Mouse (Mus musculus) spleen, postnatal 14 days (tissue): ENCODE measurements around the gene Rad23a.
"Not testable (repeated sequence)": the region's sequence is repeated elsewhere in the genome, so short reads cannot be mapped to it uniquely, and the experiment has no call there.

ENCODE experiments used
- DNase-seq, 2 experiments: peaks; one replicate each; pipeline ENCODE4 v3.0.0; 2021 to 2022; ENCODE audit warnings: low spot score in 2 of 2

The Rad23a gene

DNA sequence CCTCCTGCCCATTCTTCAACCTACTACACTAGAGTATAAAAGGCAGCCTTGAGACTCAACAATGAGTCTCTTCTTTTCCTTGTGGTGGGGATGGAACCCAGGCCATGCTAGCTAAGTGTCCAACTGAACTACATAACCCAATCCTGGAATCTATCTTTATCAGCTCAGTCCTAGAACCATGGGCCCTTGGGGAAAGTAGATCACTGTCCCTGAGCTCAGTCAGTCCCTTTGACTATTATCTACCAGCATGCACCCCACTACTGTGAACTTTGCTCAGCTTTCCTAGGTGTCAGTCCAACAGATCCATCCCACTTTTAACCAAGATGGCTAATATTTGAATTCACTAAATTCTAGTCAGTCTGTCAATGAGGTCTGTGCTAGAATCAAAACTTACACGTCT lies 1.0 kb upstream of the Rad23a start:
- DNase-seq, result no peak

- DNase-seq, result no peak
Measured at GRCm38 (mm10) chr8:84839875-84840247, 604 bp downstream of the Rad23a start.

DNA sequence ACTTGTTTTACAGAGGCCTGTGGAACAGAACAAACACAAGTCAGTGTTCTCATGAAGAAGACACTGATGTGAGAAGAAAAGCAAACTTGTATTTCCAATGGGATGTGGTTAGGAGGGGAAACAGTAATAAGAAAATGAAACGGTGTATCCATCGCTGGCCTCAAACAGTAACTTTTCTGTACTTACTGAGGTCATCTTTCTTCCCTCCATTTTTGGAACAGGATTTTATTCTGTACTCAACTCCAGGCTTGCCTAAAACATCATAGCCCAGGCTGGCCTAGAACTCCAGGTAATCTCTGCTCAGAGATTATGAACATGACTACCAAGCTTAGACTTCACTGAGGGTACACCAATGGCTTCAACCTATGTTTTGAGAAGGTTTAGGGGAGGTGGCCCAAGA lies 1.1 kb downstream of the Rad23a start:
- no peak for DNase-seq

DNA sequence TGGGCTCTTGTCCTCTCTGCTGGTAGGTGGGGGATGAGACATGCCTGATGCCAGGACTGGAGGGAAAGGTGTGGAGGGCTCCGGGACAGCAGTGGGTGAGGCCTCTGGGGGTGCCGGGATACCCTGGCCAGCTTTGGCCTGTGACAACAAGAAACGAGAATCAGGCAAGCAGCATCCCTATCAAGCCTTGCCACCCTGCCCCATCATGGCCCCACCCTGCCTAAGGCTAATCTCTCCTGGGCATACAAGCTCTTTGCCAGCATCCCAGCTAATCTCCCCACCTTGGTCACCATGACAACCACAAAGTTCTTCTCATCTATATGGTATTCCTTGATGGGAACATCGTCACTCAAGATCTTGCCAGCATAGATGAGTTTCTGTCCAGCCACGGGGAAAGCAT lies 2.0 kb downstream of the Rad23a start:
- DNase-seq, result peak; percentile 67 to 68

DNA sequence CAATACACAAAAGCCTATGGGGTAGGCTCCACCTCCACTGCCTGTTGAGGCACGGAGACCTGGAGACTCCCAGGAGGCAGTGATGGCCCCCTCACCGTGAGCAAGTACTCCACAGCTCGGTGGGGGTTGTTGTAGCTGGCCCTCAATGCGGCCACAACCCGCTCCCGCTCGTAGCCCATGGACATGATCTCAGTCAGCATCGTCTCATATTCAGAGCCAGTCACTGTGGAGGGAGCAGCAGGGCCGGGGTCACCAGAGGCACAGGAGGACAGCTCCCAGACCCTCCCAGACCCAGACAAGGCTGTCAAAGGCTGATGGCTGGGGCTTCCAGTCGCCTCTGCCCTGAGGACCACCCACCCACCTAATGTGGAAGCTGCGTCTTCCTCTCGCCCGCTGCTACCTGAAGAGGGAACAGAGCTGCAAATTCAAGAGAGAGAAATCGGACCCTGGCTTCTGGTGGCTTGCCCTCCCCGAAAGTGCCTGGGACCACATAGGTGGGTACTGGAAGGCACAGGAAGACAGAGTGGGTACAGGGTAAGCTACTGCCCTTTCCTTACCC lies 2.5 kb downstream of the Rad23a start:
- DNase-seq, result no peak

GRCm38 (mm10) chr8:84837149-84837911 lies 3.1 kb downstream of the Rad23a start:
- DNase-seq, result no peak

DNA sequence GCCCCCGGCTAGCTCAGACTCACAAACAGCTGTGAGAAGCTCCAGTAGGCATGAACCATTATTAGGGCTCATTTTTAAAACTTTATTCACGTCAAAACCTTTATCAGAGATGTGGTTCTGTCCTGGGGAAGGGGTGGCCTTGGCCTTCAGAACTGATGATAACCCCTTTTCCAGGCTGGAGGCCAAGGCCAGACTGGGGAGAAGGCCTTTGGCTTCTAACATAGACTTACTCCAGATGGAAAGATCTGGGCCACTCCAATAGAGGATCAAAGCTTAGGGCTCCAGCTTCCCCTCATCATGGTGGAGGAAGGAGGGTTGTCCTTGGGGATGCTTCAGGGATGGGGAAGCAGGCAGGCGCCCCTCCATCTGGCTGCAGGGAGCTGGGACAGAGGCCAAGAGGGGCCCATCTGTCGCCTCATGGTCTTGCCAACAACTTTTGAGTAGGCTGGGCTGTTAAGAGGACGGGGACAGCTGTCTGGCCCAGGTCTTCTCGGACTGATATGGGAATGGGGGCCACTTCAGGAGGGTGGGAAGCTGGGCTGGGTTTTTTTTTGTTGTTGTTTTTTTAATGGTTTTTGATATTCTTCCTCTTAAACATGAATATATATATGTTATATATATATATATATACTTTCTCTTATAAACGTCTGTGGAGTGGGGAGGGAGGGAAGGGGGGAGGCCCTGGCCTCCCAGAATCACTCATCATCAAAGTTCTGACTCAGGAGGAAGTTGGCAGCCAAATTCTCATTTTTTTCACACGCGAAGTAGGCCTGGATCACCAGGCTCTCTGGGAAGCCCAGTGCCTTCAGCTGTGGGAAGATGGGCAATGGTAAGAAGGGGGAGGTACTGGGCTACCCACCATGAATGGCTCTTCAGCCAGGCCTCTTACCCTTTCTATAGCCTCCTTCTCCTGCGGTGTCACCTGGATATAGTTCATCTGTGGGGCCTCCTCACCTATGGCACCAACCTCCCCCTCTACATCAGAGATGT lies 5.3 kb downstream of the Rad23a start:
- DNase-seq, result no peak

- no peak for DNase-seq
Measured at GRCm38 (mm10) chr8:84834002-84834865, 6.2 kb downstream of the Rad23a start.

DNA sequence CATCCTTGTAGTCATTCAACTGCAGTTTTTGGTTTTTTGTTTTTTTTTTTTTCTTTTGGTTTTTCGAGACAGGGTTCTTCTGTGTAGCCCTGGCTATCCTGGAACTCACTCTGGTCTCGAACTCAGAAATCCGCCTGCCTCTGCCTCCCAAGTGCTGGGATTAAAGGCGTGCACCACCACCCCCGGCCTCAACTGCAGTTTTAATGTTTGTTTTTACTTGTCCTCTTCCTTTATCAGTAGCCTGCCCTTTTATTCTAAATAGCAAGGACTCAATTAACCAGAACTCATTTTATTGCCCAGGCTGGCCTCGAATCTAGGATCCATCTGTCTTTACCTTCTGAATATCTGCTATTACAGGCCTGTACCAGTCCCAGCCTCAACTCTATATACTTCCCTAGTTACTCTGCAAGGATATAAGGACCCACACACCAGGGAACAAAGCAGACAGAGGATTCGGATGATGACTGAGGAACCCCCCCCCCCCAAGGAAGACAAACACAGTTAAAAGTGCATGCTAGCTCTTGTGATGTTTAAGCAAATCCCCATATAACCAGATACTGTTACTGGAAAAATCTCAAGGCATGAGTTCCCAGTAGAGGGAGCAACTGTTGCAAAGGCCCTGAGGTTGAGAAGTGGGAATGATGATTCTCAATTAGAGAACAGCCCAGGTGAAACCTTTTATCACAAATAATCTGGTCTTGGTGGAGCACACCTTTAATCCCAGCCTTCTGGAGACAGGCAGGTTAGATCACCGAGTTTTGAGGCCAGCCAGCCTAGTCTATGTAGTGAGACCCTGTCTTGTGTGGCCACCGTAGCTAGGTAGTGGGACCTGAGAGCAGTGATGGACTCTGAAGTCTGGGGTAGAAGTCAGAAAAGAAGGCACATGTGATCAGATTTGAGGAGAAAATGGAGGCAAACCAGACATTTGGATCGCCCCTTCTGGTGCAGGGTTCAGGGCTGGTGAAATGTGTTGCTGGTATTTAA lies 7.4 kb downstream of the Rad23a start:
- no peak for DNase-seq

DNA sequence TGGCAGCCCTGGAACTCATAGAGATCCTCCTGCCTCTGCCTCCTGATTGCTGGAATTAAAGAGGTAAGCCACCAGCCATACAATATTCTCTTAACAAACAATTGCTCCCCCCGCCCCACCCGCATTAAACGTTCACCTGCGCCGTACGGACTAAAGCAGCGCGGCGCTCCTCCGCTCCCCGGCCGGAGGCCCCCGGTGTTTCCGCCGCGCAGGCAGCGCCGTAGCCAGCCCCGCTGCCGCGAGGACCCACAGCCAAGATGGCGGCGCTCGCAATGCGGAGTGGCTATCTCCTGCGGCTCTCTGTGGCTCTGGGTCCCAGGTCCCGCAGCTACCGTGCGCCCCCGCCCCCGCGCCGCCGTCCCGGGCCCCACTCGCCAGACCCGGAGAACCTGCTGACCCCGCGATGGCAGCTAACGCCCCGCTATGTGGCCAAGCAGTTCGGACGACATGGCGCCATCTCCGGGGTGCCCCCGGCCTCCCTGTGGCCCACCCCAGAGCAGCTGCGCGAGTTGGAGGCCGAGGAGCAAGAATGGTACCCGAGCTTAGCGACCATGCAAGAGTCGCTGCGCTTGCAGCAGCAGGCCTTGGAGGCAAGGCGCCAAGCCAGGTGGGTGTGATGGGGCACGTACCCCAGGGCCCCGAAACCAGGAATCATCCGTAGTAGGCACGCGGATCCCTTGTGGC lies 8.3 kb downstream of the Rad23a start:
- DNase-seq, result peak; percentile 87 to 90

DNA sequence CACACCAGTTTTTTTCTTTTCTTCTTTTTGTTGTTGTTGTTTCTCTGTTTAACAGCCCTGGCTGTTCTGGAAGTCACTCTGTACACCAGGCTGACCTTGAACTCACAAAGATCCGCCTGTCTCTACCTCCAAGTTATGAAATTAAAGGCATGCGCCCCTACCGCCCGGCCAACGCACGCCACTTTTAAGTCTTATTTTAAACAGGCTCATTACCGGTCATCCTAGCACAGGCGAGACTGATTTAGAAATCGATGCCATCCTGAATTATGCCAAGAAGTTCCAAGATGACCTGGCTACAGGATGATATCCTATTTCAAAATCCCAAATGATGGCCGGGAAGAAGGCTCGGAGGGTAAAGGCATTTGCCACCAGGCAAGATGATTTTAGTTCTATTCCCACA lies 9.0 kb downstream of the Rad23a start, which contains the start of gene Gadd45gip1:
Gene Gadd45gip1 (plus strand): TSS at position 33 of the 400 bp plus-strand sequence.
- peak; percentile 49 to 68 for DNase-seq

DNA sequence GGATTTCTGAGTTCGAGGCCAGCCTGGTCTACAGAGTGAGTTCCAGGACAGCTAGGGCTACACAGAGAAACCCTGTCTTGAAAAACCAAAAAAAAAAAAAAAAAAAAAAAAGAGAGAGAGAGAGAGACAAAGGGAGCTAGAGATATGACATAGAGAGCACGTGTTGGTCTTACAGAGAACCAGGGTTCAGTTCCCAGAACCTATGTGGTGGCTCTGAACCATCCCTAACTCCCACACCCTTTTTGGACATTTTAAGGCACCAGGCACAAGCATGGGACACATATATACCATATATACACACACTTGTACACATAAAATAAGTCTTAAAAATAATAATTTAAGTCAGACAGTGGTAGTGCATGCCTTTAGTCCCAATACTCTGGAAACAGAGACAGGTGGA lies 13.9 kb downstream of the Rad23a start:
- DNase-seq, result not testable (repeated sequence)

DNA sequence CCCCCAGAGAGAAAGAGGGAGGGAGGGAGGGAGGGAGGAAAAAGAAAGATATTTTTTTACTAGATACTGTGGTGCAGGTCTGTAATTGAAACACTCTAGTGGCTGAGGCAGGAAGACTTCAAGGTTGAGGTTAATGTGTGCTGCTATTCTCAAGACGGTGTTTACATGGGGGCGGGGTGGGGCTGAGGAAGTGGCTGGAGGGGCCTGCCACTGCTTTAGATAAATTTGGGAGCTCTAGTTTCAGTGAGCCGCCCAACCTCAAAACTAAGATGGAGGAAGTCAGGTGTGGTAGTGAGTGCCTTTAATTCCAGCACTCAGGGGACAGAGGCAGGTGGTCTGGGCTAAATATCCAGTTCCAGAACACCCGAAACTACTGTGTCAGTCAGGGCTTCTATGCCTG lies 14.8 kb downstream of the Rad23a start:
- no peak for DNase-seq

DNA sequence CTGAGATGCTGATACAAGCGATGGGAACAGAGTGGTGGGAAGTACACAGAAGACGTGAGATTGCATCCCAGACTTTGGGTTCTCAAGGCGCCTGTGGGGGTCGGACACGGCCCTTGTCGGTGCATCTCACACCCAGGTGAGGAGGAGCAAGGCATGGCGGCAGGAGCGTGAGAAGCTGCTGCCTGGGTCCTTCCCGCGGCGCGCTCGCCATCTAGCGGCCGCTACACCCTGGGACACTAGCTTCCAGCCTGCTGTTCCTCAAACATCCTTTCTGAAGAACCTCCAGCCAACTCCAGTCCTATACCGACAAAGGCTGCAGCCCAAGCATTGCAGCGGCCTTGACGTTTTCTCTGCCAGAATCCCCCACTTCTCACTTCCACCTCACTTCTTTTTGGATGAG lies 16.8 kb downstream of the Rad23a start:
- peak in 1 of 2 experiments; percentile 44 for DNase-seq

GRCm38 (mm10) chr8:84822723-84823122 lies 17.7 kb downstream of the Rad23a start, which contains the start of gene Dand5:
TSS of gene Dand5 (minus strand) at chr8:84822823.
- DNase-seq, result no peak

GRCm38 (mm10) chr8:84816117-84816516 lies 24.3 kb downstream of the Rad23a start:
- DNase-seq, result no peak

GRCm38 (mm10) chr8:84815547-84815946 lies 24.9 kb downstream of the Rad23a start:
- DNase-seq, result peak; percentile 94 to 98

- DNase-seq, result no peak
Measured at GRCm38 (mm10) chr8:84814555-84815441, 25.7 kb downstream of the Rad23a start.

DNA sequence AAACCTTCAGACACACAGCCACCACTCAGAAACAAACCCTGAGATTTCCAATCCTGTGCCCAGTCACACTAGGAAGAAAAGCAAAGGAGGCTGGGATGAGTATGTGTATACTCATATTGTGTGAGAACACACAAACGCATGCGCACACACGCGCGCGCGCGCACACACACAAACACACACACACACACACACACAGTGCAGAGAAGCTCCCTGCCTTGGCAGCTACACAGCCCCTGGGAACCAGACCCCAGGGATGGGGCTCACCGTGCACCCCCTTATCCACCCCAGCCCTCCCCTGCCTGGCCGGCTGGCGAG lies 26.3 kb downstream of the Rad23a start:
- no peak for DNase-seq
